Mouse (Mus musculus) kidney, embryonic 16.5 days (tissue): ENCODE measurements around the gene Ctsl. TPM values are rescaled to one million over a fixed set of nuclear protein-coding genes. Genes with fewer than 3 reads are reported as not detected.

Experiments used
- polyA plus RNA-seq: library from polyadenylated mRNA; unstranded; fragments of >200 nt; fragmentation: Nextera tagmentation; extraction: Ambion mirVana; gene quantifications from 2 replicates; pipeline ENCODE4 v1.2.1, GENCODE M21; 2015

The Ctsl gene
- polyA plus RNA-seq, 1 experiment from 2014 or later = 413 TPM

Other genes with a start within 250 kb of the Ctsl start
- gene Slc35d2, start 241.5 kb downstream of the Ctsl start, polyA plus RNA-seq = 5.6 and 5.8 TPM in 2 replicates
- gene Zfp367, start 217.7 kb downstream of the Ctsl start, polyA plus RNA-seq = 16.2 and 17.4 TPM in 2 replicates
- 28.4 and 29.1 TPM in 2 replicates for gene Habp4, start 209.1 kb downstream of the Ctsl start, polyA plus RNA-seq
- gene Cdc14b, start 95.6 kb downstream of the Ctsl start, polyA plus RNA-seq = 16.1 and 16.9 TPM in 2 replicates
- gene Aaed1, start 58.2 kb downstream of the Ctsl start, polyA plus RNA-seq = 43.3 and 55.4 TPM in 2 replicates
- gene Cdk20, start 61.4 kb upstream of the Ctsl start, polyA plus RNA-seq = 12.8 and 14.5 TPM in 2 replicates
- gene Fam240b, start 126.9 kb upstream of the Ctsl start, polyA plus RNA-seq = 0.14 TPM in 1 of 2 replicates, not detected in the other